Mouse (Mus musculus) embryonic facial prominence, embryonic 14.5 days (tissue): ENCODE data around the gene Heatr9. TPM values are rescaled to one million over a fixed set of nuclear protein-coding genes. Genes with fewer than 3 reads are reported as not detected.

Source experiments
- ATAC-seq: fragments of 200-750 bp; cut with Nextera tagmentation; 2 replicates; pipeline ENCODE4 v1.8.0; 2017; ENCODE audit warnings: low read depth, moderate number of reproducible peaks, moderate TSS enrichment
- DNase-seq: peaks from one replicate; pipeline ENCODE4 v3.0.0-alpha.2; 2015; ENCODE audit warnings: low spot score
- H3K27ac ChIP-seq: fragments of 300-500 bp; sonication (generic); replicated peaks from 2 replicates; pipeline ENCODE4 v1.5.1; 2014; ENCODE audit warnings: low read depth, mild to moderate bottlenecking, low read length, moderate library complexity
- H3K27me3 ChIP-seq: fragments of 300-500 bp; sonication (generic); replicated peaks from 2 replicates; pipeline ENCODE4 v1.6.1; 2014; ENCODE audit warnings: low read length; ENCODE audit not compliant: control insufficient read depth, insufficient read depth
- H3K36me3 ChIP-seq: fragments of 300-500 bp; sonication (generic); 2 replicates; pipeline ENCODE4 v1.6.1; 2014; ENCODE audit warnings: low read length, mixed read lengths; ENCODE audit not compliant: control insufficient read depth, insufficient read depth
- H3K4me1 ChIP-seq: fragments of 300-500 bp; sonication (generic); 2 replicates; pipeline ENCODE4 v1.6.1; 2014; ENCODE audit warnings: antibody characterized with exemption, low read length; ENCODE audit not compliant: control insufficient read depth, insufficient read depth
- H3K4me2 ChIP-seq: fragments of 300-500 bp; sonication (generic); 2 replicates; pipeline ENCODE4 v1.6.1; 2014; ENCODE audit warnings: low read depth, mild to moderate bottlenecking, low read length, moderate library complexity, mixed read lengths
- H3K4me3 ChIP-seq: fragments of 300-500 bp; sonication (generic); 2 replicates; pipeline ENCODE4 v1.5.1; 2014; ENCODE audit warnings: low read depth, mild to moderate bottlenecking, low read length
- H3K9ac ChIP-seq: fragments of 300-500 bp; sonication (generic); 2 replicates; pipeline ENCODE4 v1.6.1; 2014; ENCODE audit warnings: low read depth, mild to moderate bottlenecking, low read length, moderate library complexity, mixed read lengths
- H3K9me3 ChIP-seq: fragments of 300-500 bp; sonication (generic); 2 replicates; pipeline ENCODE4 v1.6.1; 2016; ENCODE audit warnings: low read length; ENCODE audit not compliant: control insufficient read depth
- WGBS: fragments of 180-500 bp; shearing (Covaris S2); extraction: QIAGEN DNeasy Blood & Tissue Kit; methylation state at CpG from one replicate; pipeline ENCODE4 v1.1.7; 2014; 5-methylcytosine and 5-hydroxymethylcytosine counted together
- polyA plus RNA-seq: library from polyadenylated mRNA; unstranded; fragments of >200 nt; fragmentation: Nextera tagmentation; extraction: Ambion mirVana; gene quantifications from 2 replicates; pipeline ENCODE4 v1.2.1, GENCODE M21; 2014

The Heatr9 gene
- not detected in 2 replicates for polyA plus RNA-seq

- no peak for ATAC-seq
- Histone ChIP-seq H3K9me3 (no peaks in the 10 kb centered on the region), H3K4me1 (no peaks in the 10 kb centered on the region), H3K27ac (no peak within 1 kb of the TSS), H3K27me3 (no peaks in the 10 kb centered on the region), H3K4me2 (no peak within 1 kb of the TSS), H3K36me3 (no peaks in the 10 kb centered on the region), H3K9ac (no peak within 1 kb of the TSS), H3K4me3 (no peak within 1 kb of the TSS)
- DNase-seq: no peak
- 85% methylated on average over 3 of the region's 3 CpGs for WGBS
These were observed at the start of gene Heatr9 for GRCm38 (mm10) chr11:83522075-83522474. Gene Heatr9, minus strand, starts transcription at chr11:83522175.

- no peaks in the 10 kb centered on the region for H3K4me1 ChIP-seq
- ATAC-seq: no peak
- WGBS: 49% methylated on average over 2 of the region's 2 CpGs
These were observed 48.2 kb upstream of the Heatr9 start for GRCm38 (mm10) chr11:83570189-83570588.

DNA sequence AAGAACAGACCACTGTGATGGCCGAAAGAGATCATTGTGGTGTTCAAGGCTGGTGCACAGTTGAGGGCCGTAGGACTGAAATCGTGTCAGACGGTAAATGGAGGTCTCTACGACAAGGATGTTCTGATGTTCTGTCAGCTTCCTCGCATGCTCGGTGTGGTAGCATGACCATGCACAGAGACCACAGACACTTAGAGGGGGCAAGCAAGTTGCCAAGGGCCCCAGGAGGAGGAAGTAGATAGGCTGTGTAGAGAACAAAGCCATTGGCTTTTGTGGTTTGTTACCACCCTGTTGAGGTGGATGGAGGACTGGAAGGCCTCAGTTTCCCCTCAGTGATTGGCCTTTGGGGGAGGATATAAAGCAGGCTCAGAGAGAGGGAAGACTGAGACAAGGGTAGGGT, 47.3 kb upstream of the Heatr9 start:
- H3K27me3 ChIP-seq: no peaks in the 10 kb centered on the region
- DNase-seq (no peak), ATAC-seq (no peak)
- 98% methylated on average over 7 of the region's 7 CpGs for WGBS
- H3K4me1 ChIP-seq: no peaks in the 10 kb centered on the region
- H3K9me3 ChIP-seq: no peaks in the 10 kb centered on the region
- no peak overlapping the region for H3K27ac ChIP-seq
- no peak overlapping the region for H3K4me3 ChIP-seq
- H3K36me3 ChIP-seq: no peaks in the 10 kb centered on the region
- no peak overlapping the region for H3K4me2 ChIP-seq
- H3K9ac ChIP-seq: no peak overlapping the region

More at GRCm38 (mm10) chr11:83570189-83570588, 48.2 kb upstream of the Heatr9 start:
- H3K36me3 ChIP-seq: no peaks in the 10 kb centered on the region
- no peak overlapping the region for H3K9ac ChIP-seq
- H3K27me3 ChIP-seq: no peaks in the 10 kb centered on the region
- no peaks in the 10 kb centered on the region for H3K9me3 ChIP-seq
- no peak overlapping the region for H3K27ac ChIP-seq
- H3K4me2 ChIP-seq: no peak overlapping the region
- DNase-seq: no peak
- H3K4me3 ChIP-seq: no peak overlapping the region

DNA sequence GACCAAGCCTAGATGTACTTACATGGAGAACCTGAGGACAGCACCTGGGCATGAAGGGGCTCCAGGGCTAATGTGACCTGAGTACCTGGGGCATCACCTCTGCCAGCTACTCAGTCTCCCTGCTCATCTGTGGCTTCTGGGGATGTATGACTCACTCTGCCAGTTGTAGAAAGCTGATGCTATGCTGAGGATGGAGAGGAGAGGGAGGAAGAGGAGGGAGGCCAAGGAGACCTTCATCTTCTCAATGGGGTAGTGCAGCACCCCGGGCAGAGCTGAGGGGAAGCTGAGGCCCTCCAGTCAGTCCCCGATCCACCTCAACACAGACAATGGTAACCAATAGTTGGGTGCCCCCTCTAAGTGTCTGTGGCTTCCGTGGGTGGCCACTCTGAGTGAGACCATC, 46.8 kb upstream of the Heatr9 start:
- WGBS: 95% methylated on average over 3 of the region's 3 CpGs
- no peak overlapping the region for H3K27ac ChIP-seq
- no peaks in the 10 kb centered on the region for H3K9me3 ChIP-seq
- H3K4me2 ChIP-seq: no peak overlapping the region
- no peaks in the 10 kb centered on the region for H3K4me1 ChIP-seq
- H3K36me3 ChIP-seq: no peaks in the 10 kb centered on the region
- no peak for DNase-seq
- no peaks in the 10 kb centered on the region for H3K27me3 ChIP-seq
- H3K9ac ChIP-seq: no peak overlapping the region
- no peak for ATAC-seq
- H3K4me3 ChIP-seq: no peak overlapping the region

- ATAC-seq (no peak), DNase-seq (no peak)
- no peaks in the 10 kb centered on the region for H3K4me1 ChIP-seq
- H3K4me2 ChIP-seq: no peak overlapping the region
- H3K27ac ChIP-seq: no peak overlapping the region
- H3K9me3 ChIP-seq: no peaks in the 10 kb centered on the region
- H3K4me3 ChIP-seq: no peak overlapping the region
- H3K36me3 ChIP-seq: no peaks in the 10 kb centered on the region
- no peaks in the 10 kb centered on the region for H3K27me3 ChIP-seq
- WGBS: 79% methylated on average over 9 of the region's 9 CpGs
- H3K9ac ChIP-seq: no peak overlapping the region
These were observed 46.1 kb upstream of the Heatr9 start for GRCm38 (mm10) chr11:83568061-83568460.

- Histone ChIP-seq H3K9me3 (no peaks in the 10 kb centered on the region), H3K4me2 (no peak overlapping the region), H3K27ac (no peak overlapping the region), H3K9ac (no peak overlapping the region), H3K4me3 (no peak overlapping the region), H3K4me1 (no peaks in the 10 kb centered on the region), H3K27me3 (no peaks in the 10 kb centered on the region), H3K36me3 (no peaks in the 10 kb centered on the region)
- 75% methylated on average over 7 of the region's 7 CpGs for WGBS
- ATAC-seq: no peak
- no peak for DNase-seq
These were observed 45.3 kb upstream of the Heatr9 start for GRCm38 (mm10) chr11:83567311-83567710.

- H3K27me3 ChIP-seq: no peaks in the 10 kb centered on the region
- no peak for DNase-seq
- ATAC-seq: no peak
These were observed 44.6 kb upstream of the Heatr9 start for GRCm38 (mm10) chr11:83566617-83567016.

GRCm38 (mm10) chr11:83563754-83564153, 41.8 kb upstream of the Heatr9 start:
- no peak overlapping the region for H3K27ac ChIP-seq
- H3K9ac ChIP-seq: no peak overlapping the region
- no peak overlapping the region for H3K4me2 ChIP-seq
- no peak for ATAC-seq
- WGBS: 66% methylated on average over 2 of the region's 2 CpGs
- H3K9me3 ChIP-seq: no peaks in the 10 kb centered on the region
- H3K36me3 ChIP-seq: no peaks in the 10 kb centered on the region
- H3K4me3 ChIP-seq: no peak overlapping the region
- H3K4me1 ChIP-seq: no peaks in the 10 kb centered on the region
- H3K27me3 ChIP-seq: no peaks in the 10 kb centered on the region
- DNase-seq: peak; percentile 33

More at GRCm38 (mm10) chr11:83566617-83567016, 44.6 kb upstream of the Heatr9 start:
- H3K27ac ChIP-seq: no peak overlapping the region
- H3K4me1 ChIP-seq: no peaks in the 10 kb centered on the region
- H3K36me3 ChIP-seq: no peaks in the 10 kb centered on the region
- H3K9ac ChIP-seq: no peak overlapping the region
- no peak overlapping the region for H3K4me2 ChIP-seq
- H3K9me3 ChIP-seq: no peaks in the 10 kb centered on the region
- H3K4me3 ChIP-seq: no peak overlapping the region

- H3K9ac ChIP-seq: no peak overlapping the region
- DNase-seq: no peak
- WGBS: 67% methylated on average over 6 of the region's 6 CpGs
- H3K36me3 ChIP-seq: no peaks in the 10 kb centered on the region
- H3K4me2 ChIP-seq: no peak overlapping the region
- no peaks in the 10 kb centered on the region for H3K4me1 ChIP-seq
- no peaks in the 10 kb centered on the region for H3K27me3 ChIP-seq
- ATAC-seq: no peak
- no peak overlapping the region for H3K27ac ChIP-seq
- no peak overlapping the region for H3K4me3 ChIP-seq
- H3K9me3 ChIP-seq: no peaks in the 10 kb centered on the region
These were observed 40.4 kb upstream of the Heatr9 start for GRCm38 (mm10) chr11:83562311-83562887.
